Mouse (Mus musculus) bone marrow macrophage, adult 2 months (primary cell): Measurements from ENCODE around the gene Bcorl1.

Experiments used
- CTCF ChIP-seq: IDR thresholded peaks from 2 replicates; pipeline ENCODE4 v1.5.1; 2012; ENCODE audit warnings: low read depth, mild to moderate bottlenecking, low read length, moderate library complexity
- POLR2A ChIP-seq: IDR thresholded peaks from 2 replicates; pipeline ENCODE4 v1.6.1; 2012; ENCODE audit warnings: mild to moderate bottlenecking, low read depth, low read length, borderline replicate concordance

DNA sequence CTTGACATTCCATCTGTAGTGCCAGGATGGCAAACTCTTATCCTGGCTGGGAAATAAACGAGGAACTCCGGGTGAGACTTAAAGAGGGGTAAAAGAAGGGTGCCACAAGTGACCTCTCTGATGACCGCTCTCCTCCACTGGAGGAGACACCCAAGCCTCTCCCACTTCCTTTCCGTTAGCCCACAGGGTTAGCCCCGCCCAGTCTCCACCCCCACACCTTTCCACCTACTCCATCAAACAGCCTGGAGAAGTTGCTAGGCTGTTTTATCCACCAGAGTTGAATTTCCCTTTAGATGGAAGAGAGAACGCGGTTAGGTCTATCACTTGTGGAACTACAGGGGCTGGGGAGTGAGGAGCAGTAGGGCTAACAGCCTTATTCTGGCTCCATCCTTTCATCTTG lies 84.1 kb downstream of the Bcorl1 start:
- TF ChIP-seq CTCF (no peak), POLR2A (no peak)
